Mouse (Mus musculus): ENCODE measurements around the gene Ropn1l. TPM values are rescaled to one million over a fixed set of nuclear protein-coding genes. Genes with fewer than 3 reads are reported as not detected.

Gene Ropn1l
- polyA plus RNA-seq, 1 experiment from 2014 or later, result 3.4 TPM

DNA sequence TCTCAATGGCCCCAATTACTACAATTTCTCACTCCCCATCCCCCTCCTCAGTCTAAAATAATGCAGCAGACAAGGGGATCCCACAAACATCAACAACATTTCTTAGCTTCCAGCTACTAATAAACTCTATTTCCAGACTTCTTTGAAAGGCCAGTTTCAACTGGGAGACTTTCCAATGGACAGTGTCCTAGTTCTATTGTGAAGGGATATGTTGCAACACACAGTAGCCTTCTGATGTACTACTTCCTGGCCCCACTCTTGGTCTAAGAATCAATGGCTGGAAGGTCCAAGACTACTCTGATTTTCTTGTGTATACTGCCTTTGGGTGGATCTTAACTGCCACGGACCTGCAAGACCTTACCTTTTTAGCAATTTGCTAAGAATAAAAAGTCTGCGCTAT is 12.3 kb upstream of the Ropn1l start:
- no peak overlapping the region for H3K27ac ChIP-seq (replicated peaks)
- no peak for DNase-seq (ENCODE audit: low spot score)
- WGBS, result 93% methylated on average over 2 of the region's 2 CpGs
- H3K4me3 ChIP-seq, result no peak overlapping the region
- H3K27me3 ChIP-seq (ENCODE audit: low read depth, poor library complexity, severe bottlenecking), result no peaks in the 10 kb centered on the region
- peaks cover 92% of the 10 kb centered on the region for H3K36me3 ChIP-seq
- H3K9me3 ChIP-seq (replicated peaks), result no peaks in the 10 kb centered on the region
- H3K4me1 ChIP-seq, result no peaks in the 10 kb centered on the region

- WGBS, result 93% methylated on average over 2 of the region's 2 CpGs
- H3K4me1 ChIP-seq, result no peaks in the 10 kb centered on the region
- H3K9me3 ChIP-seq (replicated peaks), result no peaks in the 10 kb centered on the region
- peaks cover 87% of the 10 kb centered on the region for H3K36me3 ChIP-seq
- no peak overlapping the region for H3K4me3 ChIP-seq
- no peak for DNase-seq (ENCODE audit: low spot score)
- no peak overlapping the region for H3K27ac ChIP-seq (replicated peaks)
- H3K27me3 ChIP-seq (ENCODE audit: low read depth, poor library complexity, severe bottlenecking), result no peaks in the 10 kb centered on the region
Measured at GRCm38 (mm10) chr15:31460571-31460970, 7.0 kb upstream of the Ropn1l start.

DNA sequence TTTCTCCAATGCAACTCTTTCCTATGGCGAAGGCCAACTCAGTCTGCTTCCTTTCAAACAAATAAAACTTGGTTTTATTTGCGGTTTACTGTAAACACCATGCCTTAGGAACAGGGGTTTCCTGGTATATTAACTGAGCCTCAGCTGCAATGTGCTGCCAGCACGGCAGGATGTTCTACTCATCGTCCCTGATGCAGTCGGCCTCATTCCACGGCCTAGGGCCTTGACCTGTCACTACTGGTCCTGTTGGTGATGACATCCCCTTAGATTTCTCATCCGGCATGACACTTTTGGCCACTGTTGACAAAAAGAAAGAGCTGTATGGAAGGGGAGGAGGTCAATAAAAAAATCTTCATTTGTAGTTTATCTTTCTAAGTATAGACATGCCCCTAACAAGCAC is 4.5 kb upstream of the Ropn1l start:
- Histone ChIP-seq H3K27me3 (ENCODE audit: low read depth, poor library complexity, severe bottlenecking) (no peaks in the 10 kb centered on the region), H3K27ac (replicated peaks) (no peak overlapping the region), H3K9me3 (replicated peaks) (no peaks in the 10 kb centered on the region), H3K4me1 (peaks cover 6% of the 10 kb centered on the region), H3K4me3 (no peak overlapping the region), H3K36me3 (peaks cover 64% of the 10 kb centered on the region)
- WGBS, result 93% methylated on average over 7 of the region's 7 CpGs
- DNase-seq (ENCODE audit: low spot score), result no peak

- WGBS, result 95% methylated on average over 5 of the region's 5 CpGs
- DNase-seq (ENCODE audit: low spot score), result no peak
- peaks cover 47% of the 10 kb centered on the region for H3K36me3 ChIP-seq
Measured at GRCm38 (mm10) chr15:31456381-31456780, 2.8 kb upstream of the Ropn1l start.

DNA sequence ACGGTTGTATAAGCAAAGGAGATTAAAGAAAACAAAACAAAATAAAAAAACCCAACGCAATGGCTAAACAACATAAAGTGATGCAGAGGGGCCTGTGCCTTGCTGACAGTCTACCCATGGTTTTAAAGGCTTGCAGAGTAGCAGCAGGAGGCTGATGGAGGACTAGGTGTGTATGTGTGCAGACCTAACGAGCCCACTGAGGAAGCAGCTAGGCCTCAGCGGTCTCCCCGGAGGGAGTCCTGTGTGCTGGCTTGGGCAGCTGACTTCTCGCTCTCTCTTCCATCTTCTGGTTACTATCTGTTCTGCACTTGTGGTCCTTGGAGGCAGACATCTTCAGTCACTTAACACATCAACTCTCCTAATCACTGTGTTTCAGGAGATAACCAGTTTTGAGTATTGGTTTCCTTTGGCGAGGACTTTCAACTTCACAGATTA is 1.3 kb upstream of the Ropn1l start:
- H3K9me3 ChIP-seq (replicated peaks), result no peaks in the 10 kb centered on the region
- no peak overlapping the region for H3K27ac ChIP-seq (replicated peaks)
- peaks cover 7% of the 10 kb centered on the region for H3K27me3 ChIP-seq (ENCODE audit: low read depth, poor library complexity, severe bottlenecking)
- WGBS, result 80% methylated on average over 7 of the region's 7 CpGs
- no peak overlapping the region for H3K4me3 ChIP-seq
- H3K36me3 ChIP-seq, result peaks cover 32% of the 10 kb centered on the region
- no peak for DNase-seq (ENCODE audit: low spot score)
- peaks cover 19% of the 10 kb centered on the region for H3K4me1 ChIP-seq

More at GRCm38 (mm10) chr15:31456381-31456780, 2.8 kb upstream of the Ropn1l start:
- Histone ChIP-seq H3K4me3 (no peak overlapping the region), H3K27me3 (ENCODE audit: low read depth, poor library complexity, severe bottlenecking) (peaks cover 7% of the 10 kb centered on the region), H3K4me1 (peaks cover 14% of the 10 kb centered on the region), H3K9me3 (replicated peaks) (no peaks in the 10 kb centered on the region), H3K27ac (replicated peaks) (no peak overlapping the region)

DNA sequence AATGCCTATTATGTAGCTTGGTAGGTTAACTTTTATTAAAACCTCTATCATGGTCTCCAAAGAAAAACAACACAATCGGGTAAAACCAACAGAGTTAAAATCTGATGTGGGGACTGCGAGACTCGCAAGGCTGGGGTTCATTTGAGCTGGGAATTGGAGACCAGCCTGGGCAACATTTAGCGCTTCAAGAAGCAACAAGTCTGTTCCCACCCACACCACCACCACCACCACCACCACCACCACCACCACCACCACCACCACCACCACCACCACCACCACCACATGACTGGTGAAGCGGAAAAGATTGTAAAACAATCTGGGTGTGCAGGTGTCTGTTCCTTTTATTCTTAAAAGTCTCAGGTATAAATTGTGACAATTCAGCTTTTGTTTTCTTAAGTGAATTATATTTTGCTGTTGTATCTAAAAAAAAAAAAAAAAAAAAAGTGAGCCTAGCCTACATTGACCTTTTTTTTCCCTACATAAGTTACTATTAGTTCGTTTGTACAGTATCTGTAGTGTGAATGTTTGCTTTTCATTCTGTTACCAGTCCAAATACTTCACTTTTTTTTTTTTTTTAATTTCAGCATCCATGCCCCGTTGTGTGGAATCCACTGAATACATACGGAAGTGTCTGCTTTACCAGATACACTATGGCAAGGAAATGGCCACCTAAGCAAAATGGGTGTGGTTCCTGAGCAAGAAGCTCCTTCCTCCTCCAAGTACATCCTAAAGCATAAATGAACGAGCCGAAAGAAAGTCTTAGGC is 741 bp upstream of the Ropn1l start:
- H3K4me1 ChIP-seq, result peaks cover 23% of the 10 kb centered on the region
- H3K27me3 ChIP-seq (ENCODE audit: low read depth, poor library complexity, severe bottlenecking), result peaks cover 7% of the 10 kb centered on the region
- 56% methylated on average over 10 of the region's 10 CpGs for WGBS
- peak overlapping the region; percentile 69 for H3K4me3 ChIP-seq
- H3K36me3 ChIP-seq, result peaks cover 26% of the 10 kb centered on the region
- H3K27ac ChIP-seq (replicated peaks), result peak overlapping the region; percentile 86
- no peaks in the 10 kb centered on the region for H3K9me3 ChIP-seq (replicated peaks)
- no peak for DNase-seq (ENCODE audit: low spot score)

GRCm38 (mm10) chr15:31452336-31453097 is 1.0 kb downstream of the Ropn1l start:
- Histone ChIP-seq H3K36me3 (peaks cover 9% of the 10 kb centered on the region), H3K9me3 (replicated peaks) (no peaks in the 10 kb centered on the region), H3K27me3 (ENCODE audit: low read depth, poor library complexity, severe bottlenecking) (peaks cover 7% of the 10 kb centered on the region), H3K4me1 (peaks cover 23% of the 10 kb centered on the region), H3K4me3 (peak overlapping the region; percentile 69), H3K27ac (replicated peaks) (0 out of 2 replicates have a peak overlapping the region, but pooled peaks have one; percentile 86)
- no peak for DNase-seq (ENCODE audit: low spot score)
- WGBS, result 59% methylated on average over 18 of the region's 18 CpGs

- Histone ChIP-seq H3K9me3 (replicated peaks) (no peaks in the 10 kb centered on the region), H3K27ac (replicated peaks) (no peak overlapping the region; the same call in 1 of the 2 replicates), H3K4me1 (peaks cover 25% of the 10 kb centered on the region), H3K36me3 (no peaks in the 10 kb centered on the region), H3K27me3 (ENCODE audit: low read depth, poor library complexity, severe bottlenecking) (peaks cover 7% of the 10 kb centered on the region), H3K4me3 (no peak overlapping the region)
- WGBS, result 22% methylated on average over 2 of the region's 2 CpGs
- DNase-seq (ENCODE audit: low spot score), result no peak
Measured at GRCm38 (mm10) chr15:31449772-31450171, 3.8 kb downstream of the Ropn1l start.

GRCm38 (mm10) chr15:31447121-31447520 is 6.4 kb downstream of the Ropn1l start:
- Histone ChIP-seq H3K4me3 (no peak overlapping the region), H3K4me1 (peaks cover 12% of the 10 kb centered on the region; the same call in 1 of the 2 replicates), H3K36me3 (no peaks in the 10 kb centered on the region), H3K9me3 (replicated peaks) (no peaks in the 10 kb centered on the region), H3K27me3 (ENCODE audit: low read depth, poor library complexity, severe bottlenecking) (peaks cover under 1% of the 10 kb centered on the region; the same call in 1 of the 2 replicates), H3K27ac (replicated peaks) (no peak overlapping the region)
- WGBS, result 57% methylated on average over 7 of the region's 7 CpGs
- no peak for DNase-seq (ENCODE audit: low spot score)

GRCm38 (mm10) chr15:31442698-31443097 is 10.8 kb downstream of the Ropn1l start:
- 86% methylated on average over 4 of the region's 4 CpGs for WGBS
- H3K36me3 ChIP-seq, result no peaks in the 10 kb centered on the region
- no peaks in the 10 kb centered on the region for H3K9me3 ChIP-seq (replicated peaks)
- H3K27me3 ChIP-seq (ENCODE audit: low read depth, poor library complexity, severe bottlenecking), result no peaks in the 10 kb centered on the region
- 0 out of 2 replicates have a peak, but pooled peaks cover 3% of the 10 kb centered on the region for H3K4me1 ChIP-seq
- no peak overlapping the region for H3K27ac ChIP-seq (replicated peaks)
- no peak overlapping the region for H3K4me3 ChIP-seq
- no peak for DNase-seq (ENCODE audit: low spot score)

- H3K27ac ChIP-seq (replicated peaks), result no peak overlapping the region
- WGBS, result 88% methylated on average over 6 of the region's 6 CpGs
- H3K9me3 ChIP-seq (replicated peaks), result no peaks in the 10 kb centered on the region
- H3K36me3 ChIP-seq, result no peaks in the 10 kb centered on the region
- no peak for DNase-seq (ENCODE audit: low spot score)
- H3K4me3 ChIP-seq, result no peak overlapping the region
- 0 out of 2 replicates have a peak, but pooled peaks cover 1% of the 10 kb centered on the region for H3K4me1 ChIP-seq
- H3K27me3 ChIP-seq (ENCODE audit: low read depth, poor library complexity, severe bottlenecking), result no peaks in the 10 kb centered on the region
Measured at GRCm38 (mm10) chr15:31441996-31442395, 11.5 kb downstream of the Ropn1l start.

DNA sequence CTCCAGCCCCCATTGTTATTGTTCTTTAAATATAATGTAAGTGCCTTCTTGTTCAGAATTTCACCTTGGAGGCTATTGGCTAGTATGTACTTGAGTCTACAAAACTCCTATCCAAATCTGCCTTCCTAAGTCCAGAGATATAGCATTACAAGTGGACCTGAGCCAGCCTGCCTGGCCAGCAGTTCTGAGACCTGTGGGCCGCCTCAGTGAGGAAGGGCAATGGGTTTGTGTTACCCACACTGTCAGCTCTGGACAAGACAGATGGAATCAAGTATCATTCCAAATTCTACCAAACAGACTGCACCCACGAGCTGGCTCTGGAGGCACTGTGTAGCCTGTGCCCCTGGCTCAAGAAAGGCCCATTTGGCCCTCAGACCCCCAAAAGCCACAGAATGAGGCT is 16.7 kb downstream of the Ropn1l start:
- 79% methylated on average over 2 of the region's 2 CpGs for WGBS
- no peak for DNase-seq (ENCODE audit: low spot score)
- H3K4me3 ChIP-seq, result no peak overlapping the region

DNA sequence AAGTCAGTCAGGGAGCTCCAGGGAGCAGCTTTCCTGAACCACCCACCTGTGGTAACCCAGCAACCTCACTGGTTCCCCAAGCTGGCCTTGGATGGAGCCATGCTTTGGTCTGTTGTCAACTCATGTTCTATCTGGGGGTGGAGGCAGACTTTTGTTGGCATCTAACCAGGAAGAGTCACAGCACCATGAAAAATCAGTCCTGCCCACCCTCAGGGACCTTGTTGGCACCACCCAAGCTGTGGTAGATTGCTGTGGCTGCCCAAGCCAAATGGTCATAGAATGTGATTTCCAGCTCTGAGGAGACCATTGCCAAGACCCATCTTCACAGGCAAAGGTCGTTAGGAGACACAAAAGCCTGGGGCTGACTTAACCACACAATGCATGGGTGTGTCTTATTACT is 17.5 kb downstream of the Ropn1l start:
- Histone ChIP-seq H3K27ac (replicated peaks) (no peak overlapping the region), H3K4me3 (no peak overlapping the region), H3K9me3 (replicated peaks) (no peaks in the 10 kb centered on the region), H3K27me3 (ENCODE audit: low read depth, poor library complexity, severe bottlenecking) (no peaks in the 10 kb centered on the region), H3K36me3 (no peaks in the 10 kb centered on the region), H3K4me1 (no peaks in the 10 kb centered on the region)
- DNase-seq (ENCODE audit: low spot score), result no peak
- WGBS, result 59% methylated on average over 1 of the region's 1 CpGs

More for the DNA sequence above, 16.7 kb downstream of the Ropn1l start:
- no peak overlapping the region for H3K27ac ChIP-seq (replicated peaks)
- no peaks in the 10 kb centered on the region for H3K4me1 ChIP-seq
- H3K27me3 ChIP-seq (ENCODE audit: low read depth, poor library complexity, severe bottlenecking), result no peaks in the 10 kb centered on the region
- no peaks in the 10 kb centered on the region for H3K36me3 ChIP-seq
- H3K9me3 ChIP-seq (replicated peaks), result no peaks in the 10 kb centered on the region

All from midbrain, embryonic 10.5 days (tissue).